Mouse (Mus musculus) gastrocnemius, postnatal 4 days (tissue): ENCODE results near the gene Ubap1. TPM values are rescaled to one million over a fixed set of nuclear protein-coding genes. Genes with fewer than 3 reads are reported as not detected.
A peak's percentile ranks its signal among the peaks of the same experiment; 100 is the strongest.

ENCODE experiments used
- DNase-seq, 2 experiments: peaks; one replicate each; pipeline ENCODE4 v3.0.0; 2021 to 2022; ENCODE audit warnings: low spot score in 2 of 2, mixed read lengths in 2 of 2
- total RNA-seq, 2 experiments: library from RNA; stranded (reverse); gene quantifications; 2 replicates each; pipeline ENCODE4 v1.2.3; 2021

Gene Ubap1
- total RNA-seq, 2 experiments from 2014 or later: 41.2 to 46.0 TPM

DNA sequence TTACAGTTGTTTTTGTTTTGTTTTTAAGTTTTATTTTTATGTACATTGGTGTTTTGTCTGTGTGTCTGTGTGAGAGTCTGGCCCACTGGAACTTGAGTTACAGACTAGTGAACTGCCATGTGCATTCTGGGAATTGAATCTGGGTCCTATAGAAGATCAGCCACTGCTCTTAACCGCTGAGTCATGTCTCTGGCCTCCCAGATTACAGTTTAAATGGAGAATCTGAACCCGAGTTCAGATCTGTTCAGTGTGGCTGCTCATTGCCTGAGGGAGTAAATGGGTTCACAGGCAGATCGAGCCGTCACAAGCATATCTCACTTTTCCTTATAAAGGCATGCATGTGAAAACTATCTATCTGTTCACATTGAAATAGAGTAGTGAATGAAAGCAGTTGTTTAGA lies 4.0 kb downstream of the Ubap1 start:
- DNase-seq: no peak

DNA sequence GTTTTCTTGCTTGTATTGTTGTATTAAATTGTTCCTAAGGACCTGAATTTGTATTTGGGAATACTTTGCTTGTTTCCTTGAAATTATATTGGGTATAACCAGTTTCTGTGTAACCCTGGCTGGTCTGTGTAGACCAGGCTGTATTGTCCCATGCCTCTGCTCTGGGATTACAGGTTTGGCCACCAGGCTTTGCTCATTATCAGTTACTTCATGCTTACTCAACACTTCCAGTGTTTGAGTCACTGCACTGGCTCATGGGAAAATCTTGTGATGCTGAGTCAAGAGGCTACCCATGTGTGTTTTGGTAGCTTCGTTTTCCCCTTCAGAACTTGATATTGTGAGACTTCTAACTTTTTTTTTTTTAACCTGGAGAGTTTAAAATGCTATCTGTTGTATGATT lies 4.5 kb downstream of the Ubap1 start:
- DNase-seq: no peak

DNA sequence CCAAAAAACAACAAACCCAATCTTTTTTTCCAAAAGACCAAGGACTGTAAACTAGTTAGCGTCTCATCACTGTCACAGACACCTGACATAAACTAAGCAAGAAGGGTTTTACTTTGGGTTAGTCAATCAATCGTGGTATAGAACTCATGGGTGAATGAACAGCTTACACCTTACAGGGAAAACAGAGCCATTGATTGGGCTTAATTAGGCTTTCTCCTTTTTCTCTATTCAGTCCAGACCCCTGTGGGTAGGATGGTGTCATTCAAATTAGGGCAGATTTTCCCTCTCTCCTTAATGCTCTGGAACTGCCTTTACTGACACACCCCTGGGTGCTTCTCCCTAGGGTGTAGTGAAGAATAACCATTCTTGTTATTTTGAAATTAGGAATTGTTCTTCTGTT lies 8.4 kb downstream of the Ubap1 start:
- DNase-seq: no peak

DNA sequence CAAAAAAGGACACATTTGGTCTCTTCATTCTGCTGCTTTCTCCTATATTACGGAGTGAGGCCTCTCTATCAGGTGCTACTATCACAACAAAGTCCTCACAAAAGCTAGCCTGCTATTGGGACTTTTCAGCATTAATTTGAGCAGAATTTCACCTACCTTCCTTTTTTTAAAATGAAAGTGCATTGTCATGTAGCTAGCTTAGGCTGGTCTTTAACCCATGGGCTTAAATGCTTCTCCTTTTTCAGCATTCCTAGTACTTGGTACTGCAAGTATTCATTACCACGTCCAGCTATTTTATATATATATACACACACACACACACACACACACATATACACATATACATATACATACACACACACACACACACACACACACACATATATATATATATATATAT lies 9.9 kb downstream of the Ubap1 start:
- DNase-seq: no peak

DNA sequence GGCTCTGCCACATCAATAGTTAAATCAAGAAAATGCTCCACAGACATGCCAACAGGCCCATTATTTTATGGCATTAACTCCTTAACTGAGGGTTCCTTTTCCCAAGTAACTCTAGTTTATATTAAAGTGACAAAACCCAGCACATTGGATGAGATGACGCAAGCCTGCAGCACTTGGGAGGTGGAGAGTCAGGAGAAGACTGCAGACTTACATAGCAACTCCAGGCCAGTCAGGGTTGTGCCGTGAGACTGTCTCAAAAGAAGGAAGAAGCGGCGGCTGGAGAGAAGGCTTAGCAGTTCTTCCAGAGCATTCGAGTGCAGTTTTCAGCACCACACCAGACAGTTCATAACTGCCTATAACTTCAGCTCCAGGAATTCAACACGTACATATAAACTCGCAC lies 10.6 kb downstream of the Ubap1 start:
- DNase-seq: no peak

DNA sequence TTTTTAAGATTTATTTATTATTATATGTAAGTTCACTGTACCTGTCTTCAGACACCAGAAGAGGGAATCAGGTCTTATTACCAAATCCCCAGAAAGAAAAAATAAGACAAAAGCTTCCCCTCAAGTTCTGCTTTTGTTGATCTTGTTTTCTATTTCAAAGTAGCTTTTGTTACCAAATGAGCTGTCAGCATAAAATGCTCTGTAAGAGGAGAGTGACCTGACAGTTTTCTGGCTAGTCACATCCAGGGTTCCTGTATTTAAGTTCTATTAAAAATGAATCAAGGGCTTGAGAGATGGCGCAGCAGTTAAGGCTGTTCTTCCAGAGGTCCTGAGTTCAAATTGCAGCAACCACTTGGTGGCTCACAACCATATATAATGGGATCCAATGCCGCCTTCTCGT lies 12.3 kb downstream of the Ubap1 start:
- DNase-seq: no peak

DNA sequence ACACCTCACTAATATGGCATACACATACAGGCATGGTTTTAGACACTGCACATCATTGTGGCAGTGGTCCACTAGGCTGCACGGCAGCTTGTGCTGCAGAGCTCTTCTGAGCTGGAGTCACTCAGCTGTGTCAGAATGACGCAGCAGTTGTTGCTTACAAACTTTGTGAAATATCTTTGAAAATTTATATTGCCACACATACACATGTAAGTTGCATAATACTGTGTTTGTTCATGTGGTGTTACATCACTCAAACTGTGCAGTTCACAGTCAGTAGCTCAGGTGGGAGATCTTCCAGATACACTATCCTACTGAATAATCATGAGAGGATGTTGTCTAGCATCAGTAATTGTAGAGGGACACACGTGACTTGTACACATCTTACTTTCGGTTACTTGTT lies 19.4 kb downstream of the Ubap1 start:
- no peak for DNase-seq

DNA sequence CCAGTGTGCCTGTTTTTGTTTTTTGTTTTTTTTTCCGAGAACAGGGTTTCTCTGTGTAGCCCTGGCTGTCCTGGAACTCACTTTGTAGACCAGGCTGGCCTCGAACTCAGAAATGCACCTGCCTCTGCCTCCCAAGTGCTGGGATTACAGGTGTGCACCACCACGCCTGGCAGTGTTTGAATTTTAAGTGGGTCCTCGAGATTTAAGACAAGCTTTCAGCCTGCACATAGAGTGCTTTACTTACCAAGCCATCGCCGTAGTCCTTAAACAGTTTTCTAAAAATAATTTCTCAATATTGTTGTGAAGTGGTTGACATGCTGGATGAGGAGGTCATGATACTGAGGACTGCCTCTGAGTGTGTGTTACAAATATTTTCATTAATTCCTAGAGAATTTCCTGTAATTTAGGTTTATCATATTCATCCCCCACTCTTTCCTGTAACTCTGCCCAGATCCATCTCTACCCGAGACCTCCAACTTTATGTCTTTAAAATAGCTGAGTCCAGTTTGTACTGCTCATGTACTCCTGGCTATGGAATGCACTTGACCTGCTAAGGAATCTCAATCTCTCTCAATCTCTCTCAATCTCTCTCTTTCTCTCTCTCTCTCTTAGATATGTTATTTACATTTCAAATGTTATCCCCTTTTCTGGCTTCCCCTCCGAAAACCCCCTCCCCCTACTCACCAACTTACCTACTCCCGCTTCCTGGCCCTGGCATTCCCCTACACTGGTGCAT lies 21.1 kb downstream of the Ubap1 start:
- DNase-seq: no peak

DNA sequence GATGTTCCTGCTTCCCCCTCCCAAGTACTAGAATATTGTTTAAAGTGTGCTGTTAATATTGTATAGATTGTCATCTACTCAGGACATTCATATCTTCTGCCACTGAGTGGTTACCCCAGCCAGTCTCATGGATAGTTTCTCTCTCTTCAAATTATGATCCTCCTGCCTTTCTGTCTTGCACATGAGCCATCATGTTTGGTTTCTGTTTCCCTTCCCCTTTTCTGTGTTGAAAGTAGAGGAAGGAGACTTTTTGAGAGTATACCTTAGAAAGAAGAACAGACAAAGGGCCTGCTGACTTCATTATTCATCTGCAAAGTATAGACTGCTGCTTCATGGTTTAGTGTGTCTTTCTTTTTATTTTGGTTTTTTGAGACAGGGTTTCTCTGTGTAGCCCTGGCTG lies 28.8 kb downstream of the Ubap1 start:
- no peak for DNase-seq

DNA sequence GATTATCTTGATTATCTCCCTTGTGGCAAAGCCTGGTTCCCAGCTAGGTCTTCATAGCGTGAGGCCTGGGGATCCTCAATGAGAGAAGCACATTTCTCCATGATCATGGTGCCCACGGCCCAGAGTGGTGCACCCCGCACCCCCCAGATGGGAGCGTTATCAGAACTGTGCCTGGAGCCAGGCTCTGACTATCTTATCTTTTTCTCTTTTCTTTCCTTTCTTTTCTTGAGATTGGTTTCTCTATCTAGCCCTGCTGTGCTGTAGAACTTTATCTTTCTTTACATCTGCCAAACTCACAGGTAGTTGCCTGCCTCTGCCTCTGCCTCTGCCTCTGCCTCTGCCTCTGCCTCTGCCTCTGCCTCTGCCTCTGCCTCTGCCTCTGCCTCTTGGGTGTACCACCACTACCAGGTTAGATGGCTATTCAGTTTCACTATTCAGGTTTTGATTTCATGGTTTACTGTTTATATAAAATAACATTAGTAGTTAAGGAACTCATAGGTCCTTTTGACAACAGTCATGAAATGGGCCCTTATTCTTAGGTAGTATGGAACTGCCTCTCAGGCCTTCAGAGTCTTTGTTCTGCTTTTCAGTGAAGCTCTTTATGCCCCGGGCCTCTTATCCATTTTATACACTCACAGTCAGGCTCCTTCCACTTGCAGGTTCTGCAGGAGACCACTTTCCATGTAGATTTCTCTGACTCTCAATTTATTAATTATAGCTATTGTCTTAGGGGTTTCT lies 32.6 kb downstream of the Ubap1 start:
- DNase-seq: no peak

DNA sequence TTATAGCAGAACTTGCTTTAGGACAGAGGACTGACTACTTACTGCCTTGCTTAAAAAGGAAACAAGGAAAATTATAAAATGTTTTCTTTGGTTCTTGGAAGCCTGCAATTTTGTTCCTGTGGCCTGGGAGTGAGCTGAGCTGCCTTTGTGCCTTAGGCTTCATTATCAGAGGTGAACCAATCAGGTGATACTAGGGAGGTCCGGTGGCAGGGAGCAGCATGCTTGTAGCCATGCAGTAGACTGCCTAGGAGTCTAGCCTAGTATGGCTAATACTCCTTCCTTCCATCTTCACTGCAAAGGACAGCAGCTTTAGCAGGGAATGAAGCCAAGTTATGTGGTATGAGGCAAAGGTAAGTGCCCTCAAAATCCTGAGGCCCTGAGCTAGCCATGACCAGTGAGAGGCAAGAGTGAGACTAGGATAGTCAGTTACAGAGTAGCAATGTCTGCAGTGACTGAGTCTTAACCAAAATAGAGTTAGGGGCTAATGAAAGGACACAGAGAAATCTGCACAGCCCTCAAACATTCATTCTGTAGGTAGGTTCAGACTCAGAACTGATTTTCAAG lies 37.7 kb downstream of the Ubap1 start:
- DNase-seq: no peak

DNA sequence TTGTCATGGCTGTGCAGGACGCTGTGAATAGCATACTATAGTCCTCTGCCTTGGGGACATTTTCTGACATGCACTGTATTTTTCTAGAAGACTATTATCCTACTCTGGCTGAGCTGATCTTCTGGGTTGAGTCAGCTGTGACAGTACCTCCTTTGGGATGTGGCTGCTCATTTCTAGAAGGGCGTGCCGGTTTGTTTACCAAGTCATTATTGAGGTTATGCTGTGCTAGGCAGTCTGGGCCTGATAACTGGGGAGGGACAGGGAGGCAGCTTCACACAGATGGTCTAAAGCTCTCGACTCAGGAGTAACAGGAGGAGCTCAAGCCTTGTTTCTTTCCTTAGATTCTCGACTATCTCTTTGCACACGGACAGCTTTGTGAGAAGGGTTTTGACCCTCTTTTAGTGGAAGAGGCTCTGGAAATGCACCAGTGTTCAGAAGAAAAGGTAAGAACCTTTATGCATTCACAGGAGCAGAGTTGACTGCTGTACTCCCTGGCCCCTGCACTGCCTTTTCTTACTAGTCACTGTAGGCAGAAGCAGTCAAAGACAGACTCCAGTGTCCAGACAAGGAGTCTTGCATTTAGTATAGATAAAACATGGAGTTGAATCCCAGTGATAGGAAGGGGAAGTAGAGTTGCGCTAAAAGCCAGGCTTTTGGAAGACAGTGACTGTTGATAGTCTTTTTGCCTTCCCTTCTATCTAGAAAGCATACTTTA lies 39.1 kb downstream of the Ubap1 start:
- DNase-seq: no peak

DNA sequence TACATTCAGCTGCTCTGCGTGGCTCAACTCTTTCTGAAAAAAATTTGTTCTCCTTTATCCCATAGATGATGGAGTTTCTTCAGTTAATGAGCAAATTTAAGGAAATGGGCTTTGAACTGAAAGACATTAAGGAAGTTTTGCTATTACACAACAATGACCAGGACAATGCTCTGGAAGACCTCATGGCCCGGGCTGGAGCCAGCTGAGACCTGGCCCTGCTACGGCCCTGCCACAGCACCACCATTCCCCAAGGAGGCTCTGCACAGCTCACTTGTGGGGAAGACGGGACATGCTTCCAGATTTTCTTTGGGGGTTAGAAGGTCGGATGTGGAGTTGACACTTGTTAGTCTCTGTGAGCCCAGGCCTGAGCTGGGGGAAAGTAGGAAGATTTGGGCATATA lies 39.8 kb downstream of the Ubap1 start:
- no peak for DNase-seq

DNA sequence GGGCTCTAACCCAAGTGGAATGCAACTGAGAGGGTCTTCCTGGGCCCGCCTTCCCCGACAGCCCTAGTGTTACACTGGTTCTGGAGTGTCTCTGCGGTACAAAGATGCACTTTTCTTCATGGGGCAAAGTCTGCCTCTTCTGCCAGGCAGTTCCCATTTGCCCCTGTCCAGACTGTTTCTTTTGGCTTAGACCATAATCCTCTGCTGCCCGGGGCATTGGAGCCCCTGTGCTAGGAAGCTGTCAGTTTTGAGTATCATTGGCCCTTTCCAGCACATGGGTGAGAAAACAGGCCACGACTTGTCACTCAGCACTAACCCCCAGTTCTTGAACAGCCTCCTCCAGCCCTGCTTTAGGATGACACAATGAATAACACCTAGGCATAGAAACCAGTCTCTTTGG lies 40.4 kb downstream of the Ubap1 start:
- DNase-seq: no peak

DNA sequence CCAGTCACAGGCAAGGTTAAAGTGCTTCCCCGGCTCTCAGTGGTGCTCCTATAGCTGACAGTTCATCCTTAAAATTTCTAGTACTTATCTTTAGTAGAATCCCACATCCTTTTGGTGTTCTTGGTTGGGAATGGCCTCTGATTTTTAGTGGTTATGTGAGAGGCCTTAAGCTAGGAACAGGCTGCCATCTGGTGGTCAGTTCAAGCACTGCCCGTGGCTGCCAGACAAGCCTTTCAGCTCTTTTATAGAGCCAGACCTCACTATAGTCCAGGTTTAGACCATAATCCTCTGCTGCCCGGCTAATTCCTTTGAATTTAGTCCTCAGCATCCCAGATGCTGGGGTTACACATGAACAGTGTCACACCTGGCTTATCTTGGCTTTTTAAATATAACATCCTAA lies 41.3 kb downstream of the Ubap1 start:
- peak; percentile 58 to 85 for DNase-seq

DNA sequence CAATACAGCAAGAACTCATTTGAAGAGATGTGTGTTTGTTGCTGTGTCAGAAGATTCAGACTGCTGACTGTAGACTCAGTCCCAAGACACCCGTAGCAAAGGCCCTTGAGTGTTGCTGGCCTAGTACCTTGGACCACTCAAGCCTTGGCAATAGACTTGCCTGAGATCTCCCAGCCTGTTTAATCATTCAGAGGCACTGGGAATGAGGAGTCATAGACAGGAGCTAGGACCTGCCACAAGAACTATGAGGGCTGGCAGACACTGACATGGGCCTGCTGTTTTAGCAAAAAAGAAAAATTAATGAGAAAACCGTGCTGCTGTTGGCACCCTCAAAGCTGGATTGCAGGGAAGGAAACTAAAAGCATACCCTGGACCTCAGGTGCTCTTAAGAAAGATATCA lies 42.2 kb downstream of the Ubap1 start:
- DNase-seq: no peak

DNA sequence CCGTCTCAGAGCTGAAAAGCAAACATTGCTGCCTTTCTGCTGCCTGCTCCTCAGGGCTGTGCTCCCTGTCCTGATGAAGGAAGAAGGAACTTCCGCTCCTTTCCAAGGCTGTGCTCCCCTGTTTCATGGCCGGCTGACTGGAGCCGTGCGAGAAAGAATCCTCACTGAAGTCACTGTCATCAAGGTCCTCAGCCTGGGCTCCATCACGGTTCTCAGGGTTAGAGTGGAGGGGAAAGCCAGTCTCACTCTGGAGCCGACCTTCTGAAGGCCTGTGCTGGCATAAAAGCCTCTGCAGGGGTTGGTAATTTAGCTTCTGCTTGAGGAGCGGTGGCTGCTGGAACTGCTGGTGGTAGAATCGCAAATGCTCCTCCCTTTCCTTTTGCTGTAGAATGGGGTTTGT lies 45.9 kb downstream of the Ubap1 start:
- no peak for DNase-seq

DNA sequence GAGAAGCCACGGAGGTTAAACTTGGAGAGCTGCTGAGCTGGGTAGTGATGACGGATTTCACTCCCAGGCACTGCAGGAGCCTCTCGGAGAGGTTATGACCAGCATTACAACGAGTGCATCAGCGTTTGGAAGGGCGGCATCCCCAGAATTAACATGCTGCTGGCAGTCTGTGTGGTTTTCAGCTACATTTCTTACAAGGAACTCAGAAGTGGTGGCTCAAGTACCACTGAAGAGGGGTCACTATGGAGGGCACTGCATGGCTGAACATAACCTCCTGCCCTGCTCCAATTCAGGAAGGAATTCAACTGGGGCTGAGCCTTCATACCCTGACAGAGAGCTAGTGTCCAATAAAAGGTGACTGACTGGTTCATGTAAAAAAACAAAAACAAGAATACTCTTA lies 49.6 kb downstream of the Ubap1 start:
- no peak for DNase-seq

DNA sequence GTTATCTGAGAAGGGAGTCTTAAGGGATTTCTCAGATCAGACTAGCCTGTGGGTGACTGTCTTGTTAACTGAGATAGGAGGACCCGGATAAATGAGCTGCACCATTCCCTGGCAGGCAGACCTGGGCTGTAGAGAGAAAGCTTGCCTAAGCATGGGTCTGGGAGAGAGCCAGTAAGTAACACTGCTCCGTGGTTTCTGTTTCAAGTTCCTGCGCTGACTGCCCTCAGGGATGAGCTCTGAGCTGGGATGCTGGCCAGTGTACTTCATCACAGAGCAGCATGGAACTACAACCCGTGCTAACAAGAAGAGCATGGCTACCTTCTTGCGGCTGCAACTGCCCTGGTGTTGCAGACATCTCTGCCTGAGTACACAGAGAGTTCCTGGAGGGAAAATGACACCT lies 51.1 kb downstream of the Ubap1 start:
- DNase-seq: peak; percentile 22 to 49

DNA sequence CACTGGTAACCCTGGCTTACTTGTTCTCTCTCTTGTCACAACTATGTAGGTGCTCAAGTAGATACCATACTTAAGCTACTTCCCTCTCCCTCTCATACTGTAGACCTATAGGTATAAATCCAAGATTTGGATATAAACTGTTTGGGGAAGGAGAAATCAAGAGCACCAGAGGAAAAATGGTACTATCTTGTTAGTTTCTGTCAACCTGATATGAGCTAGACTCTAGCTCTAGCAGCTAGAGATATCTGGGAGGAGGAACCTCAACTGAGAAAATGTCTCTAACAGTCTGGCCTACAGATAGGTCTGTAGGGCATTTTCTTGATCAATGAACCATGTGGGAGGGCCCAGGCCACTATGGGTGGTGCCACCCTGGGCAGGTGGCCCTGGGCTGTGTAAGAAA lies 52.4 kb downstream of the Ubap1 start:
- no peak for DNase-seq

DNA sequence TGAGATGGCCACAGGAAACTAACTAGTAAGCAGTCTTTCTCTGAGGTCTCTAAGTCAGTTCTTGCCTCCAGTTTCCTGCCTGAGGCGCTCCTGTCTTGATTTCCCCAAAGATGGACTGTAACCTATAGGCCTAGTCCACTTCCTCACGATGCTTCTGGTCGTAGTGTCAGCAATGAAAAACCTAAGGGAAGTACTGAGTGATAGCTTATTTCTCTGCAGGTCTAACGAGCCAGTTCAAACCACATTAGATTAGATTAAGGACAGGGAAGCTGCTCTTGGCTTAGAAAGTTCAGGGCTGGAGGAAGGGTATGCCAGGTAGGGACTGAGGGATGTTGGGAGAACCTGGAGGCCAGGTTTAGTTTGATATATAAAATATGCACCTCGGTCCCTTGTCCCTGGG lies 52.8 kb downstream of the Ubap1 start:
- no peak for DNase-seq

DNA sequence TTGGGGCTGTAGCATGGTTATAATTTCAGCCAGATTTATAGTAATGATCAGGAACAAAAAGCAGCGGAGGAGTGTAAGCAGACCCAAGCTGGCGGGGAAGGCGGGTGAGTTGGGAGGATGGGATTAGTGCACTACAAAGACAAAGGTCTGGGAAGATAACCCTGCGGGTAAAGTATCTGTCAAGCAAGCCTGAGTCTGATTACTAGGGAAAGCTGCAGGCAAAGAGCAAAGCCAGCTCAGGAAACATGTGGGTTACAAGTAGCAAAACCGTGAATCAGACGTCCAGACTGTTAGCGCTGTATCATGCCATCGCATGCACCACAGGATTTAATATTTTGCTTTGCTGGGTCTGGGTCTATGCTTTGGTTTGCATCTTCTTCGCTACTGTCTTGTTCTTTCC lies 57.8 kb downstream of the Ubap1 start:
- DNase-seq: no peak
